Mouse (Mus musculus) neural tube, embryonic 11.5 days (tissue): ENCODE data around the gene Nanos3. TPM values are rescaled to one million over a fixed set of nuclear protein-coding genes. Genes with fewer than 3 reads are reported as not detected.

Experiments
- ATAC-seq: fragments of 200-750 bp; cut with Nextera tagmentation; 2 replicates; pipeline ENCODE4 v1.8.0; 2017; ENCODE audit warnings: moderate number of reproducible peaks, mild to moderate bottlenecking, moderate TSS enrichment, moderate library complexity; ENCODE audit not compliant: insufficient read depth, low FRiP score, low TSS enrichment
- DNase-seq: peaks from one replicate; pipeline ENCODE4 v3.0.0-alpha.2; 2015; ENCODE audit warnings: low spot score
- H3K27ac ChIP-seq: fragments of 300-500 bp; sonication (generic); 2 replicates; pipeline ENCODE4 v1.5.1; 2014; ENCODE audit warnings: low read depth, mild to moderate bottlenecking, low read length
- H3K27me3 ChIP-seq: fragments of 300-500 bp; sonication (generic); 2 replicates; pipeline ENCODE4 v1.6.1; 2014; ENCODE audit warnings: mild to moderate bottlenecking, low read length, mixed read lengths; ENCODE audit not compliant: control insufficient read depth, insufficient read depth
- H3K36me3 ChIP-seq: fragments of 300-500 bp; sonication (generic); 2 replicates; pipeline ENCODE4 v1.6.1; 2014; ENCODE audit warnings: mild to moderate bottlenecking, low read length, moderate library complexity, mixed read lengths; ENCODE audit not compliant: control insufficient read depth, insufficient read depth
- H3K4me1 ChIP-seq: fragments of 300-500 bp; sonication (generic); 2 replicates; pipeline ENCODE4 v1.6.1; 2014; ENCODE audit warnings: low read length, mixed read lengths; ENCODE audit not compliant: control insufficient read depth, insufficient read depth
- H3K4me2 ChIP-seq: fragments of 300-500 bp; sonication (generic); 2 replicates; pipeline ENCODE4 v1.6.1; 2014; ENCODE audit warnings: low read depth, mild to moderate bottlenecking, moderate library complexity
- H3K4me3 ChIP-seq: fragments of 300-500 bp; sonication (generic); 2 replicates; pipeline ENCODE4 v1.5.1; 2014; ENCODE audit warnings: low read depth, low read length
- H3K9ac ChIP-seq: fragments of 300-500 bp; sonication (generic); 2 replicates; pipeline ENCODE4 v1.6.1; 2014; ENCODE audit warnings: mild to moderate bottlenecking, low read length
- H3K9me3 ChIP-seq: fragments of 300-500 bp; sonication (generic); 2 replicates; pipeline ENCODE4 v1.6.1; 2016; ENCODE audit warnings: low read length; ENCODE audit not compliant: control insufficient read depth
- WGBS: fragments of 180-500 bp; shearing (Covaris S2); extraction: QIAGEN DNeasy Blood & Tissue Kit; methylation state at CpG from one replicate; pipeline ENCODE4 v1.1.7; 2014; 5-methylcytosine and 5-hydroxymethylcytosine counted together
- polyA plus RNA-seq: library from polyadenylated mRNA; unstranded; fragments of >200 nt; fragmentation: Nextera tagmentation; extraction: Ambion mirVana; gene quantifications from 2 replicates; pipeline ENCODE4 v1.2.1, GENCODE M21; 2014

Gene Nanos3
- polyA plus RNA-seq, 1 experiment from 2014 or later: 6.2 TPM

DNA sequence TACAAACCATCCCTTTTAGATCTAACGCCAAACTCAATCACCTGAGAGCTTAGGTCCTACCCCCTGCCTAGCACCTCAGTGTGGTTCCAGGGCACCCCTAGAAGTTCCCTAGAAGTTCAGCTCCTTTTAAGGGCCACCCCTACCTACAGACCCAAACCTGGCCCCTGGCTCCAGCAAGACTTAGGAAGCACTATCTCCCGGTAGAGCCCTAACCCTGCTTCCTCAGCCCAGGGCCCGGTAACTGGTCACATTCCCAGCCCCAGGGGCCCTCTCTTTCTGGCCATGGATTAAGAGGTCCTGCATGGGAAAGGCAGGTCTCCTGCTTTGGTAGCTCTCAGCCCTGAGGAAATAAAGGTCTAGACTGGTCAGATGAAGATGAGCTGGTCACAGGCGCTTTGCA is 5.1 kb downstream of the Nanos3 start:
- no peaks in the 10 kb centered on the region for H3K9me3 ChIP-seq
- ATAC-seq (no peak), DNase-seq (peak; percentile 15)
- peak overlapping the region; percentile 55 for H3K4me2 ChIP-seq
- peaks cover 40% of the 10 kb centered on the region for H3K4me1 ChIP-seq
- H3K9ac ChIP-seq: peak overlapping the region; percentile 63
- WGBS: 7% methylated on average over 4 of the region's 4 CpGs
- no peaks in the 10 kb centered on the region for H3K27me3 ChIP-seq
- H3K4me3 ChIP-seq: peak overlapping the region; percentile 20
- peak overlapping the region; percentile 89 for H3K27ac ChIP-seq
- peaks cover 4% of the 10 kb centered on the region; the same call in 1 of the 2 replicates for H3K36me3 ChIP-seq

DNA sequence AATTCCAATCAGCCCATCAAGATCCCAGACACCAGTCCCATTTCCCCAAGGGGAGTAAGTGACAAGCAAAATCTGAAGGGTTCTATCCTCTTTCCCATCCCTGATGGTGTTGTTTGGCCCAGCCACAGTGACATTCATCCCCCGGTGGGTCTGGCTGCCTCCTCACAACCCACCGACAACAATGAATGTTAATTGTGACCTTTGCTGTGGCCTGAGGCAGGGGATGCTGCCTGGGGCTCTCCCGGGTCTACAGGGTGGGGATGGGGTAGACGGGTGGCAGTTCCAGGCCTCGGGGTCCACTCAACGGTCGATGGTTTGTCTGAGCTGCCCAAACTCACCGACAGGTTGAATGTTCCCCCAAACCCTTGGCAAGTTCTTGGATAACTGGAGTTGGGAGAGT is 6.4 kb downstream of the Nanos3 start:
- WGBS: 79% methylated on average over 8 of the region's 8 CpGs
- Histone ChIP-seq H3K36me3 (peaks cover 9% of the 10 kb centered on the region), H3K4me3 (no peak overlapping the region), H3K27ac (no peak overlapping the region), H3K4me1 (peaks cover 40% of the 10 kb centered on the region), H3K27me3 (no peaks in the 10 kb centered on the region), H3K9me3 (no peaks in the 10 kb centered on the region), H3K4me2 (no peak overlapping the region), H3K9ac (no peak overlapping the region)
- no peak for DNase-seq
- no peak for ATAC-seq

DNA sequence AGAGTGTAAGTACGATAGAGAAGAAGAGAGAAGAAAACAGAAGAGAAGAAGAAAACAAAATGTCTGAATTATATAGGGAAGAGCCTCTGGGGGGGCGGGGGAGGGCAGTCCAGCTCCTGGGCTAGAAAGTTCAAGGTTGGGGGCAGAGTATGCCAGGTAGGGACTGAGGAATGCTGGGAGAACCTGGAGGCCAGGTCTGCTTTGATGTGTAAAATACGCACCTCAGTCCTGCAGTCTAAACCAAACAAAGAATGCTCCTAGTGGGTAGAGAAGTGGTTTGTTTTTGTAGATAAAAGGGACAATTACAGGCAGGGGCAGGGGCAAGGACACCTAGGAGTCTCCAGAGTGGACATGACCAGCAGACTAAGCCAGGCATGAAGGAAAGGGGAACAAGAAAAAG is 7.6 kb downstream of the Nanos3 start:
- no peak overlapping the region for H3K4me3 ChIP-seq
- H3K9me3 ChIP-seq: no peaks in the 10 kb centered on the region
- 91% methylated on average over 3 of the region's 3 CpGs for WGBS
- no peak overlapping the region for H3K27ac ChIP-seq
- no peaks in the 10 kb centered on the region for H3K27me3 ChIP-seq
- H3K36me3 ChIP-seq: peaks cover 17% of the 10 kb centered on the region
- H3K4me1 ChIP-seq: peaks cover 34% of the 10 kb centered on the region
- no peak overlapping the region for H3K9ac ChIP-seq
- H3K4me2 ChIP-seq: no peak overlapping the region
- DNase-seq (no peak), ATAC-seq (no peak)

DNA sequence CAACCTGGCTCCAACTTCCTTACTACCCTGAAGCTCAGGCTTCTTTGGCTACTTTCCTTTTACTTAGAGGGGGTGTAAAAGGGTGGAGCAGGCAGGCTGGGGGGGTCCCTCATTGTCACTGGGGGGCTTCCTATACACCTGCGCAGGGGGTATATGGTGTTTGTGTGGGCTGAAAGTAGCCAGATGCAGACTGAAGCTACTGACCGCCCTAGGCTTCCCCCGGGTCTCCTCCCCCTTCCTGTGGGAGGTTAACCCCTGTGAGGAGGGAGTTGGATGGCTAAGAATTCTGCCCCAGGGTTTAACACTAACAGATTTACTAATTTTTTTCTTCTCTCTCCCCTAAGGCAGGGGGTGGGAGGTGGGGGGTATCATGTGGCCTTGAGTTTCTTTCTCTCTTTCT is 8.5 kb downstream of the Nanos3 start:
- no peak overlapping the region for H3K4me2 ChIP-seq
- 41% methylated on average over 3 of the region's 3 CpGs for WGBS
- no peak for DNase-seq
- no peaks in the 10 kb centered on the region for H3K27me3 ChIP-seq
- H3K4me3 ChIP-seq: no peak overlapping the region
- H3K36me3 ChIP-seq: peaks cover 21% of the 10 kb centered on the region
- no peak overlapping the region for H3K27ac ChIP-seq
- H3K9me3 ChIP-seq: no peaks in the 10 kb centered on the region
- no peak for ATAC-seq
- peaks cover 28% of the 10 kb centered on the region for H3K4me1 ChIP-seq
- H3K9ac ChIP-seq: no peak overlapping the region

DNA sequence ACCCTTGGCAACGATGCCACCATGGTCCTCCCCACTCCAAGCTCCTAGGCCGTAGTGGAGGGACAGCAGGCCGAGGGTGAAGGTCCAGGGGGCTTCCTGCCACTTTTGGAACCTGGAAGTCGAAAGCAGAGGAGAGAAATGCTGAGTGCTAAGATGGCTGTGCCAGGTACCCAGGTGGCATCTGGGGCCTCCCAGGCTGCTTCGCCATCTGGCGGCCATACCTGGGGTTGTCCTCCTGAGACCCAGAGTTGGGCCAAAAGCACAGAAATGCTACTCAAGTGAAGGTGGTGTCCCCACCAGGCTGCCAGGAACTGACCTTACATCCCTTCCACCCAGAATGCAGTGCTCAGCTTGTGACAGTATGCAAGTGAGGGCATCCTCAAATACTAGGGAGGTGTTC is 11.2 kb downstream of the Nanos3 start:
- no peak for DNase-seq
- H3K36me3 ChIP-seq: peaks cover 22% of the 10 kb centered on the region

DNA sequence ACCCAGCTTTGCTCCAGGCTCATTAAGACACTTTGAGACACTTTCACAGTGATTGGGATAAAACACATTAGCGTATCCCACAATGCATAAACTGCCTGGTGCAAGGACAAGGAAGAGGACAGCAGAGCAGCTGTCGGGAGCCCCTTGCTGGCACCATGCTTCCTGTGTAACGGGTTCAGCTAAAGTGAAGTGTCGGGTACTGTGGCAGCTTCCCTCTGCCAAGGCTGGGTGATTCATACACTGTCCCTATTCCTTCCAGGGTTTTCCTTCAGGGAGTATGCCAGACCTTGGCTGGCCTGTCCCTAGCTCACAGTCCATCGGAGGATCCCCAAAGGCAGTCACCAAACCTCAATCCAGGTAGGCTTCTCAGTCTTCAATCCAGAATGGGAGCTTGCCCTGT is 14.9 kb downstream of the Nanos3 start:
- no peaks in the 10 kb centered on the region for H3K27me3 ChIP-seq
- no peaks in the 10 kb centered on the region for H3K4me1 ChIP-seq
- ATAC-seq (no peak), DNase-seq (no peak)
- H3K9ac ChIP-seq: no peak overlapping the region
- no peak overlapping the region for H3K4me3 ChIP-seq
- no peak overlapping the region for H3K27ac ChIP-seq
- whole genome bisulfite sequencing: 93% methylated on average over 5 of the region's 5 CpGs
- peaks cover 18% of the 10 kb centered on the region for H3K36me3 ChIP-seq
- no peak overlapping the region for H3K4me2 ChIP-seq
- no peaks in the 10 kb centered on the region for H3K9me3 ChIP-seq

More for the DNA sequence above, 11.2 kb downstream of the Nanos3 start:
- no peak for ATAC-seq
- WGBS: 82% methylated on average over 6 of the region's 6 CpGs
- no peaks in the 10 kb centered on the region for H3K27me3 ChIP-seq
- H3K4me1 ChIP-seq: peaks cover 5% of the 10 kb centered on the region
- no peak overlapping the region for H3K4me2 ChIP-seq
- no peaks in the 10 kb centered on the region for H3K9me3 ChIP-seq
- no peak overlapping the region for H3K4me3 ChIP-seq
- no peak overlapping the region for H3K27ac ChIP-seq
- no peak overlapping the region for H3K9ac ChIP-seq

DNA sequence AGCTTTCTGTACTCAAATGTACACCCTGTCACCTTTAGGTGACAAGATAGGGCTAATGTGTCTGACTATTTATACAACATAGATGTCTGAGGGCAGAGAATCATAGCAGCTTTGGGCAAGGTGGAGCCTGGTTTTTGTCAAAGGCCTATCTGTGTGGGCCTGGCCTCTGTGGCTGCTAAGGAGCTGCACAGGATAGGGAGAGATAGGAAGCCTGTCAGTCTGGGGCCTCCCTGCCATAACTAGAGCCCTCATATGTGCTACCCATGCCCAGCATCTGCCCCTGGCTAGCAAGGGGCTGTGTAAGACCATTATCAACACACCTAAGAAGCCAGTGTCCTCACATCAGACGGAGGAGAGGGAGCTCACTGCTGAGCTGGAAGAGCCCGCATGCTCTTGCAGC is 17.3 kb downstream of the Nanos3 start:
- Histone ChIP-seq H3K9ac (no peak overlapping the region), H3K4me3 (no peak overlapping the region), H3K4me2 (no peak overlapping the region), H3K36me3 (peaks cover 5% of the 10 kb centered on the region), H3K4me1 (no peaks in the 10 kb centered on the region), H3K27ac (no peak overlapping the region), H3K27me3 (no peaks in the 10 kb centered on the region), H3K9me3 (no peaks in the 10 kb centered on the region)
- WGBS: 98% methylated on average over 2 of the region's 2 CpGs
- ATAC-seq (no peak), DNase-seq (no peak)

DNA sequence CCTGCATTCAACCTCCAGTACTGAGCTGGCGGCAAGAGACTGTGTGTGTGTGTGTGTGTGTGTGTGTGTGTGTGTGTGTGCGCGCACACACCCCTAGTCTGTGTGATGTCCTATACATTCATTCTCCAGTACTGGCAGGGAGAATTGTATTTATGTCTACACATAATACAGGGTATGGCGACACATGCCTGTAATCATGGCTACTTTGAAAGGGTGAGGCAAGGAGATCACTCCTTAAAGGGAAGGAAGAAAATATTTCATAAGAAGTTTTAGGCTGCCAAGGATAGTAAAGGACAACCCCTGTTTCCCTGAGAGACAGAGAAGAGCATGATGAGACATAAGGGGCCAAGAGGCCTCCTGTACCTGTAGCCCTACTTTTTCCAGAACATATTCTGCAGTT is 27.4 kb downstream of the Nanos3 start:
- Histone ChIP-seq H3K4me1 (no peaks in the 10 kb centered on the region), H3K36me3 (no peaks in the 10 kb centered on the region), H3K27ac (no peak overlapping the region), H3K27me3 (no peaks in the 10 kb centered on the region), H3K4me2 (no peak overlapping the region), H3K9ac (no peak overlapping the region), H3K9me3 (no peaks in the 10 kb centered on the region), H3K4me3 (no peak overlapping the region)
- 91% methylated on average over 4 of the region's 4 CpGs for WGBS
- no peak for ATAC-seq
- no peak for DNase-seq

DNA sequence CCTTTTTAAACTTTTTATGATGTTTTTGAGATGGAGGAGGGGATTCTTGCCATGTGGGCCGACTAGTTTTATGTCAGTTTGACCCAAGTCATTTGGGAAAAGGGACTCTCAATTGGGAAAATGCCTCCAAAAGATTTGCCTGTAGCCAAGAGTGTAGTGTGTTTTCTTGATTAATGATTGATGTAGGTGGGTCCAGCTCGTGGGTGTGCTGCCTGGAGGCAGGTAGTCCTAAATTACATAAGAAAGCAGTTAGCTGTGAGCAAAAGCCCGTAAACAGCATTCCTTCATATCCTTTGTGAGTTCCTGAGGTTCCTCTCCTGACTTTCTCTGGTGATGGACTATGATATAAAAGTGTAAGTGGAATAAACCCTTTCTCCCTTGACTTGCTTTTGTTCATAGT is 35.8 kb downstream of the Nanos3 start:
- Histone ChIP-seq H3K4me2 (no peak overlapping the region), H3K9me3 (no peaks in the 10 kb centered on the region), H3K4me1 (no peaks in the 10 kb centered on the region; the same call in 1 of the 2 replicates), H3K36me3 (peaks cover under 1% of the 10 kb centered on the region; the same call in 1 of the 2 replicates), H3K27me3 (no peaks in the 10 kb centered on the region), H3K4me3 (no peak overlapping the region), H3K27ac (no peak overlapping the region), H3K9ac (no peak overlapping the region)
- no peak for ATAC-seq
- no peak for DNase-seq
- 76% methylated on average over 3 of the region's 3 CpGs for WGBS
